Mouse (Mus musculus): ENCODE results near the gene Trim23. TPM values are rescaled to one million over a fixed set of nuclear protein-coding genes. Genes with fewer than 3 reads are reported as not detected.

Trim23 gene
- polyA plus RNA-seq (2012; ENCODE audit: insufficient read depth, insufficient read length, missing spikeins), result 10.9 and 12.3 TPM in 2 replicates

GRCm38 (mm10) chr13:104178650-104179121 is at the start of gene Trim23:
Gene Trim23, plus strand, starts transcription at chr13:104178797.
- H3K4me1 ChIP-seq (ENCODE audit: control insufficient read depth, insufficient read depth, low read length), result peaks cover 4% of the 10 kb centered on the region; the same call in 1 of the 2 replicates
- H3K4me3 ChIP-seq (ENCODE audit: insufficient read depth, low read length), result peak within 1 kb of the TSS; percentile 99
- H3K27ac ChIP-seq (ENCODE audit: insufficient read depth, low read depth, low read length), result peak within 1 kb of the TSS; percentile 82
- peak; percentile 75; the same call in 1 of the 2 replicates for TF ChIP-seq POLR2A (IDR thresholded peaks at IDR 0.05; ENCODE audit: borderline replicate concordance, low read depth, low read length)
- no peak for TF ChIP-seq CTCF (IDR thresholded peaks at IDR 0.05; ENCODE audit: low read depth, low read length)

- TF ChIP-seq POLR2A (IDR thresholded peaks at IDR 0.05; ENCODE audit: borderline replicate concordance, low read depth, low read length), result no peak
- TF ChIP-seq CTCF (IDR thresholded peaks at IDR 0.05; ENCODE audit: low read depth, low read length), result no peak
- Histone ChIP-seq H3K4me3 (ENCODE audit: insufficient read depth, low read length) (no peak overlapping the region), H3K4me1 (ENCODE audit: control insufficient read depth, insufficient read depth, low read length) (peaks cover 9% of the 10 kb centered on the region)
Observed at GRCm38 (mm10) chr13:104132561-104132960, 46.0 kb upstream of the Trim23 start.

GRCm38 (mm10) chr13:104134510-104135085 is 44.0 kb upstream of the Trim23 start:
- H3K4me3 ChIP-seq (ENCODE audit: insufficient read depth, low read length), result no peak overlapping the region
- no peak for TF ChIP-seq CTCF (IDR thresholded peaks at IDR 0.05; ENCODE audit: low read depth, low read length)
- no peak for TF ChIP-seq POLR2A (IDR thresholded peaks at IDR 0.05; ENCODE audit: borderline replicate concordance, low read depth, low read length)
- no peak overlapping the region for H3K27ac ChIP-seq (ENCODE audit: insufficient read depth, low read depth, low read length)
- peaks cover 9% of the 10 kb centered on the region for H3K4me1 ChIP-seq (ENCODE audit: control insufficient read depth, insufficient read depth, low read length)

More at GRCm38 (mm10) chr13:104132561-104132960, 46.0 kb upstream of the Trim23 start:
- H3K27ac ChIP-seq (ENCODE audit: insufficient read depth, low read depth, low read length), result no peak overlapping the region

DNA sequence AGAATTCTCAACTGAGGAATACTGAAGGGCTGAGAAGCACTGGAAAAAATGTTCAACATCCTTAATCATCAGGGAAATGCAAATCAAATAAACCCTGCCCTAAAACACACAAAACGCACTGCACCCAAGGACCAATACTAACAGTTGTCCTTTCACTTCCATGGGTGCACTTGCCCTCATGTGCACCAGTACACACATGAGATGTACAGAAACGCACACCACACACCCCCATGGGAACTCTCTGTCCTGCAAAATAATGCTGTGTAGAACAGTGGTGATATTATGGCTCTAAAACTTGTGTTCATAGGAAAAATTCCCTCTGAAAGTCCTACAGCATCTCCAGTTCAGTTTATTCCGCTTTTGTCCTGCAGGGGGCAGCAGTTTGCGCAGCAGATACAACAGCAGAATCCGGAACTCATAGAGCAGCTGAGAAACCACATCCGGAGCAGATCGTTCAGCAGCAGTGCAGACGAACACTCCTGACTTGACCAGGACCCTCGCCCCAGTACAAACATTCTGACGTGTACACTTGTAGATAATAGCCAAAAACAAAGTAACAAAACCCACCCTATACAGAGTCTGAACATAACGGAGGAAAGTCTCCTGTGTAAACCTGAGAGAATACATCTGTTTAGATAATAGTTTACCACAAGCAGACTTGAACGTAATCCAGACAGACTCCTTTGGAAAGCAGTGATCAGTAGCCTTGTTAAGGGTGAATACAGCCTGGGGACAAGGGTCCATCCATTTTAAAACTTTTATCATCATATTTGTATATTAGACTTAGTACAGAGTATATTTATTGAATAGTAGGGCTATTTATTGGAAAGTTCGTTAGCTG is 39.0 kb upstream of the Trim23 start:
- no peak for TF ChIP-seq POLR2A (IDR thresholded peaks at IDR 0.05; ENCODE audit: borderline replicate concordance, low read depth, low read length)
- TF ChIP-seq CTCF (IDR thresholded peaks at IDR 0.05; ENCODE audit: low read depth, low read length), result peak; percentile 82
- H3K4me1 ChIP-seq (ENCODE audit: control insufficient read depth, insufficient read depth, low read length), result peaks cover 5% of the 10 kb centered on the region; the same call in 1 of the 2 replicates
- no peak overlapping the region for H3K4me3 ChIP-seq (ENCODE audit: insufficient read depth, low read length)
- no peak overlapping the region for H3K27ac ChIP-seq (ENCODE audit: insufficient read depth, low read depth, low read length)

DNA sequence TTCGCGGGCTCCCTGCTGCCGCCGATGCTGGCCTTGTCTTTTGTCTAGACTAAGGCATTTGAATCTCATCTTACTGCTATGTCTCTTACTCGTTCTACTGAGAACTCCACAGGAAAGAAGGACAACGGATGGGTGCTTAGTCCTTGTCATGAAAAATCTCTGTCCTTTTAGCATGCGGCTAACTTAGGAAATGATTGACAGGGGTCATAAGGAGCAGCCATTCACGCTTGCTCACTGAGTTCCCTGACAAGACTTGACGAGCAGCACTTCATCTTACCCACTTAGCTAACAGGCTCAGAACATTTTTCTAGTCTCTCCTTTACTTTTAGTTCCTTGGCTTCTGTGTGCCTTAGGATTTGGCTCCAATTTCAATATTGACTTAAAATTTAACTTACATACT is 33.7 kb upstream of the Trim23 start:
- H3K4me1 ChIP-seq (ENCODE audit: control insufficient read depth, insufficient read depth, low read length), result peaks cover 3% of the 10 kb centered on the region; the same call in 1 of the 2 replicates
- H3K4me3 ChIP-seq (ENCODE audit: insufficient read depth, low read length), result no peak overlapping the region
- TF ChIP-seq POLR2A (IDR thresholded peaks at IDR 0.05; ENCODE audit: borderline replicate concordance, low read depth, low read length) (no peak), CTCF (IDR thresholded peaks at IDR 0.05; ENCODE audit: low read depth, low read length) (no peak)
- H3K27ac ChIP-seq (ENCODE audit: insufficient read depth, low read depth, low read length), result no peak overlapping the region

GRCm38 (mm10) chr13:104145646-104146045 is 33.0 kb upstream of the Trim23 start:
- Histone ChIP-seq H3K27ac (ENCODE audit: insufficient read depth, low read depth, low read length) (no peak overlapping the region), H3K4me1 (ENCODE audit: control insufficient read depth, insufficient read depth, low read length) (no peaks in the 10 kb centered on the region), H3K4me3 (ENCODE audit: insufficient read depth, low read length) (no peak overlapping the region)
- TF ChIP-seq CTCF (IDR thresholded peaks at IDR 0.05; ENCODE audit: low read depth, low read length) (no peak), POLR2A (IDR thresholded peaks at IDR 0.05; ENCODE audit: borderline replicate concordance, low read depth, low read length) (no peak)

DNA sequence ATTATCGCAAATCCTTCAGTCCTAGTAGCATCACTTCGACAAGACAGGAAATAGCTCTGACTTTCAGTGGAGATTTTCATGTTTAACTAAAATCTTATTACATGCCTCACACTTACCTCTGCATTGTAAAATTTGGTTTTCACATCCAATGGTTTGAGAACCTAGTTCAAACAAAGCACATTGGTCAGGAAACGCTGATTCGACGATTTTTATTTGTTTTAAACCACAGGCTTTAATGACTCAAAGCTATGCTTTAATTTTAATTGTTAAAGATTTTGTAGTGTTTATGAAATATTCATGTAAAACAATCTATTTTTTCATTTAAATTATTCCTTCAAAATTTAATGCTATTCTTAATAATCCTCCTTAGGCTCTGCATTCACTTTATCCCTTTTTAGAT is 24.4 kb upstream of the Trim23 start:
- TF ChIP-seq POLR2A (IDR thresholded peaks at IDR 0.05; ENCODE audit: borderline replicate concordance, low read depth, low read length) (no peak), CTCF (IDR thresholded peaks at IDR 0.05; ENCODE audit: low read depth, low read length) (no peak)
- H3K4me3 ChIP-seq (ENCODE audit: insufficient read depth, low read length), result no peak overlapping the region
- H3K27ac ChIP-seq (ENCODE audit: insufficient read depth, low read depth, low read length), result no peak overlapping the region
- no peaks in the 10 kb centered on the region for H3K4me1 ChIP-seq (ENCODE audit: control insufficient read depth, insufficient read depth, low read length)

DNA sequence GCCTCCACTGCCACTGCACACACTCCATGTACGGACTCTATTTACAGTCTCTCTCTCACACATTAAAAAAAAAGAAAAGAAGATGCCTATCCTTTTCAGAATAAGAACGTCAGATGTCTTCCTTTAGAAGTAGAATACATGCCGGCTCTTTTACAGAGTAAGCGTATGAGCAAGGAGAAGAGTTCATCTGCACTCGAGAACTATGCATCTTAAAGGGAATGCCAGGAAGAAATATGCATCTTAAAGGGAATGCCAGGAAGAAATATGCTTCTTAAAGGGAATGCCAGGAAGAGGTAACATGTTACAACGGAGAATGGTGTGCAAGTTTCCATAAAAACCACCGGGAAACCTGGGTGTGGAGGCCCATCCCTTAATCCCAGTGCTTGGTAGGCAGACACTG is 23.5 kb upstream of the Trim23 start:
- TF ChIP-seq CTCF (IDR thresholded peaks at IDR 0.05; ENCODE audit: low read depth, low read length), result no peak

GRCm38 (mm10) chr13:104155686-104156085 is 22.9 kb upstream of the Trim23 start:
- H3K4me3 ChIP-seq (ENCODE audit: insufficient read depth, low read length), result no peak overlapping the region
- H3K4me1 ChIP-seq (ENCODE audit: control insufficient read depth, insufficient read depth, low read length), result no peaks in the 10 kb centered on the region
- no peak overlapping the region for H3K27ac ChIP-seq (ENCODE audit: insufficient read depth, low read depth, low read length)
- TF ChIP-seq POLR2A (IDR thresholded peaks at IDR 0.05; ENCODE audit: borderline replicate concordance, low read depth, low read length) (no peak), CTCF (IDR thresholded peaks at IDR 0.05; ENCODE audit: low read depth, low read length) (no peak)

More for the DNA sequence above, 23.5 kb upstream of the Trim23 start:
- no peak overlapping the region for H3K27ac ChIP-seq (ENCODE audit: insufficient read depth, low read depth, low read length)
- no peaks in the 10 kb centered on the region for H3K4me1 ChIP-seq (ENCODE audit: control insufficient read depth, insufficient read depth, low read length)
- H3K4me3 ChIP-seq (ENCODE audit: insufficient read depth, low read length), result no peak overlapping the region

DNA sequence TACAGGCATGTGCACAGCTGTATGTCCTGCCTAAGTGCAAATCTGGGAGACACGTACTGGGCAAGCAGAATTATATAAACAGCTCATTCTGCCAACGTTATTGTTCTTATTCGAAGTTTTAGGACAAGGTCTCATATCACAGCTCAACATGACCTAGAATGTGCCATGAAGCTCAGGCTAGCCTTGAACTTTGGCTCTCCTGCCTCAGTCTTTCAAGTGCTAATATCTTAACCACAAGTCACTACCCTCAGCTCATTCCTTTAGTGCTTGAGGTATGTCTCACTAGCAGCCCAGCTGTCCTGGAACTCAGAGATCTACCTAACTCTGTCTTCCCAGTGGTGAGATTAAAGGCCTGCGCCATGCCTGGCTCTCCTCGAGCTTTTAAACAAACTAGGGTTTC is 6.9 kb upstream of the Trim23 start:
- H3K27ac ChIP-seq (ENCODE audit: insufficient read depth, low read depth, low read length), result no peak overlapping the region
- TF ChIP-seq CTCF (IDR thresholded peaks at IDR 0.05; ENCODE audit: low read depth, low read length) (no peak), POLR2A (IDR thresholded peaks at IDR 0.05; ENCODE audit: borderline replicate concordance, low read depth, low read length) (no peak)
- peaks cover 4% of the 10 kb centered on the region; the same call in 1 of the 2 replicates for H3K4me1 ChIP-seq (ENCODE audit: control insufficient read depth, insufficient read depth, low read length)
- H3K4me3 ChIP-seq (ENCODE audit: insufficient read depth, low read length), result no peak overlapping the region
